Mouse (Mus musculus): ENCODE measurements around the gene Slc44a5.
"Not testable (repeated sequence)": the region's sequence is repeated elsewhere in the genome, so short reads cannot be mapped to it uniquely, and the experiment has no call there.

Slc44a5 gene

GRCm38 (mm10) chr3:154215779-154216178 lies 242.5 kb downstream of the Slc44a5 start:
- no peak for DNase-seq (ENCODE audit: low spot score)

GRCm38 (mm10) chr3:154222141-154222591 lies 248.9 kb downstream of the Slc44a5 start:
- DNase-seq (ENCODE audit: low spot score), result no peak

- no peak for DNase-seq (ENCODE audit: low spot score)
These were observed 249.5 kb downstream of the Slc44a5 start for GRCm38 (mm10) chr3:154222688-154223087.

GRCm38 (mm10) chr3:154226100-154226752 lies 253.0 kb downstream of the Slc44a5 start:
- DNase-seq (ENCODE audit: low spot score), result peak; percentile 42

- DNase-seq (ENCODE audit: low spot score), result no peak
These were observed 271.7 kb downstream of the Slc44a5 start for GRCm38 (mm10) chr3:154244932-154245331.

- DNase-seq (ENCODE audit: low spot score), result no peak
These were observed 278.2 kb downstream of the Slc44a5 start for GRCm38 (mm10) chr3:154251486-154251885.

GRCm38 (mm10) chr3:154252219-154252618 lies 279.0 kb downstream of the Slc44a5 start:
- no peak for DNase-seq (ENCODE audit: low spot score)

GRCm38 (mm10) chr3:154254187-154254586 lies 281.0 kb downstream of the Slc44a5 start:
- DNase-seq (ENCODE audit: low spot score), result not testable (repeated sequence)

GRCm38 (mm10) chr3:154257312-154257711 lies 284.1 kb downstream of the Slc44a5 start:
- DNase-seq (ENCODE audit: low spot score), result no peak

- DNase-seq (ENCODE audit: low spot score), result no peak
These were observed 295.1 kb downstream of the Slc44a5 start for GRCm38 (mm10) chr3:154268313-154268712.

- peak; percentile 75 for DNase-seq (ENCODE audit: low spot score)
These were observed 296.6 kb downstream of the Slc44a5 start for GRCm38 (mm10) chr3:154269757-154270366.

GRCm38 (mm10) chr3:154274681-154275080 lies 301.4 kb downstream of the Slc44a5 start:
- no peak for DNase-seq (ENCODE audit: low spot score)

- DNase-seq (ENCODE audit: low spot score), result no peak
These were observed 311.0 kb downstream of the Slc44a5 start for GRCm38 (mm10) chr3:154284260-154284659.

GRCm38 (mm10) chr3:154285351-154285750 lies 312.1 kb downstream of the Slc44a5 start:
- DNase-seq (ENCODE audit: low spot score), result no peak

GRCm38 (mm10) chr3:154287217-154287616 lies 314.0 kb downstream of the Slc44a5 start:
- no peak for DNase-seq (ENCODE audit: low spot score)

GRCm38 (mm10) chr3:154288429-154289069 lies 315.3 kb downstream of the Slc44a5 start:
- no peak for DNase-seq (ENCODE audit: low spot score)

GRCm38 (mm10) chr3:154290351-154290750 lies 317.1 kb downstream of the Slc44a5 start:
- DNase-seq (ENCODE audit: low spot score), result no peak

GRCm38 (mm10) chr3:154292126-154292525 lies 318.9 kb downstream of the Slc44a5 start:
- no peak for DNase-seq (ENCODE audit: low spot score)

GRCm38 (mm10) chr3:154293839-154294490 lies 320.7 kb downstream of the Slc44a5 start:
- DNase-seq (ENCODE audit: low spot score), result no peak

GRCm38 (mm10) chr3:154294924-154295834 lies 321.9 kb downstream of the Slc44a5 start:
- DNase-seq (ENCODE audit: low spot score), result no peak

- no peak for DNase-seq (ENCODE audit: low spot score)
These were observed 324.3 kb downstream of the Slc44a5 start for GRCm38 (mm10) chr3:154297499-154297898.

GRCm38 (mm10) chr3:154298490-154298889 lies 325.3 kb downstream of the Slc44a5 start:
- DNase-seq (ENCODE audit: low spot score), result no peak
